Mouse (Mus musculus): Measurements from ENCODE around the gene St14. TPM values are rescaled to one million over a fixed set of nuclear protein-coding genes. Genes with fewer than 3 reads are reported as not detected.

Gene St14
- polyA plus RNA-seq, 1 experiment from 2014 or later = 0.99 TPM

DNA sequence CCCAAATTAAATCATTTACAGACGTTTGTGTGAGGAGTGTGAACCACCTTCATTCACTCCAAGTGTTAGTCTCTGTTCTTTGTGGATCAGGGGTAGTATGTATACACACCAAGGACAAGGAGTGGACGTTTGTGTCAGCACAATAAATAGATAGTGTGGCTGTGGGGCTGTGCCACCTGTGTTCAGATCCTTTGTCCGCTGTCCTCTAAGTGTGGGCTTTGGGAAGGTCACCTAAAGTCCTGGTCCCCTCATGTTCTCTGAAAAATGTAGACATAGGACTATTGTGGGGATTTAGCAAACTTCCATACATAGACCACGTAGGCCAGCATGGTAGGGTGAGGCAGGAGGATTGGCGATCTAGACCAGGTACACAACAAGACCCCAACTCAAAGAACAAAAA, 46.1 kb downstream of the St14 start:
- Histone ChIP-seq H3K9me3 (ENCODE audit: low read length) (no peaks in the 10 kb centered on the region), H3K36me3 (replicated peaks; ENCODE audit: insufficient read depth, low read length) (no peaks in the 10 kb centered on the region), H3K4me3 (ENCODE audit: low read depth, low read length) (no peak overlapping the region), H3K27ac (ENCODE audit: low read depth) (no peak overlapping the region), H3K9ac (replicated peaks) (no peak overlapping the region), H3K4me2 (ENCODE audit: low read depth, low read length) (no peak overlapping the region), H3K4me1 (ENCODE audit: insufficient read depth) (no peaks in the 10 kb centered on the region), H3K27me3 (ENCODE audit: insufficient read depth, low read length) (peaks cover 13% of the 10 kb centered on the region; the same call in 1 of the 2 replicates)
- DNase-seq (no peak), ATAC-seq (no peak)
- 60% methylated on average over 5 of the region's 5 CpGs for WGBS (ENCODE audit: insufficient replicate concordance)
- TF ChIP-seq CTCF (IDR thresholded peaks at IDR 0.05; ENCODE audit: low read depth) = no peak
- TF ChIP-seq EP300 (IDR thresholded peaks at IDR 0.05; ENCODE audit: low read depth) = no peak

DNA sequence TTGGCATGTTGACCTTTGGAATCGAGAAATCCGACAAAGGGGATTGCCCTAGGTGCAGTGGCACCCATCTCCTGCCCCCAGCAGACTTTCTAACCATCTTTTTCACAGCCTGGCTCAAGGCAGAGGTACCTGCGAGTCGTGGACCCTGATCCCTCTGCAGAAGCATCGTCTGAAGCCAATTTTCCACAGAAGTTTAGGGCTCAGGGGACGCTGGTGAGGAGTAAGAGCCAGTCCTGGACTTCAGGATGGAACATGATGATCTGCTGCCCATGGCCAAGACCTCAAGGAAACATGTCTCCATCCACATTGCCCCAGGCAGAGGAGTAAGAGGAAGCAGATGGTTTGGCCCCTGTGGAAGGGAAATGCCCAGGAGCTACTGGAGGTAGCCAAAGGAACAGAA, 48.9 kb downstream of the St14 start:
- Histone ChIP-seq H3K9ac (replicated peaks) (no peak overlapping the region), H3K4me2 (ENCODE audit: low read depth, low read length) (no peak overlapping the region), H3K9me3 (ENCODE audit: low read length) (no peaks in the 10 kb centered on the region), H3K4me3 (ENCODE audit: low read depth, low read length) (no peak overlapping the region), H3K27me3 (ENCODE audit: insufficient read depth, low read length) (peaks cover 13% of the 10 kb centered on the region; the same call in 1 of the 2 replicates), H3K27ac (ENCODE audit: low read depth) (no peak overlapping the region), H3K4me1 (ENCODE audit: insufficient read depth) (no peaks in the 10 kb centered on the region), H3K36me3 (replicated peaks; ENCODE audit: insufficient read depth, low read length) (no peaks in the 10 kb centered on the region)
- 75% methylated on average over 6 of the region's 6 CpGs for WGBS (ENCODE audit: insufficient replicate concordance)
- ATAC-seq = no peak
- no peak for DNase-seq
- TF ChIP-seq CTCF (IDR thresholded peaks at IDR 0.05; ENCODE audit: low read depth) (no peak), EP300 (IDR thresholded peaks at IDR 0.05; ENCODE audit: low read depth) (no peak)

DNA sequence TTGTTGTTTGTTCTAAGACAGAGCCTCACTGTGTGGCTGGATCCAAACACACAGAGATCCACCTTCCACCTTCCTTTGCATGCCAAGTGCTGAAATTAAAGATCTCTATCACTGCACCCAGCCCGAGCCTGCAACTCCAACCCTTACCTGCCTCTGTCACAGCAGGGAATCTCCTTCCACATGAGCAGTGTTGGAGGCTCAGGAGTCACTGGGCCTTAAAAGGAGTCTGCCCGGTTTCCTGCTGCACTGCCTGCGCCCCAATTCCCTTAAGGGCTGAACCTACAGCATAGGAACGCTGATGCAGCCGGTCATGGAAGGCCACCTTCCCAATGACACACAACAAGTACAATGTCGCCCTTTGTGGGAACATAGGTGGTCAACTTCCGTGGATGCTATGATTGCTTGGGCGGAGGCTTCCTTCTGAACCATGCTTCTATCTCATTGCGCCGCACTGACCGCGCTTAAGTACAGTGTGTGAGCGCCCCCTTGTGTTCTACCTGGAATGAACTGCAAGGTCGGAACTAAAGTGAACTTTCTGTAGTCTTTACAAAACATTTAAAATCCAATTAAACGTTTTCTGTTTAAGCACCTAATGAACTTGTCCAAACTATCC, 49.5 kb downstream of the St14 start:
- TF ChIP-seq CTCF (IDR thresholded peaks at IDR 0.05; ENCODE audit: low read depth) (peak; percentile 89), EP300 (IDR thresholded peaks at IDR 0.05; ENCODE audit: low read depth) (no peak)
- DNase-seq (peak; percentile 80), ATAC-seq (no peak)
- Histone ChIP-seq H3K9me3 (ENCODE audit: low read length) (no peaks in the 10 kb centered on the region), H3K4me3 (ENCODE audit: low read depth, low read length) (no peak overlapping the region), H3K27me3 (ENCODE audit: insufficient read depth, low read length) (peaks cover 11% of the 10 kb centered on the region; the same call in 1 of the 2 replicates), H3K4me2 (ENCODE audit: low read depth, low read length) (no peak overlapping the region), H3K36me3 (replicated peaks; ENCODE audit: insufficient read depth, low read length) (no peaks in the 10 kb centered on the region), H3K4me1 (ENCODE audit: insufficient read depth) (no peaks in the 10 kb centered on the region), H3K27ac (ENCODE audit: low read depth) (no peak overlapping the region), H3K9ac (replicated peaks) (no peak overlapping the region)
- 14% methylated on average over 15 of the region's 15 CpGs for WGBS (ENCODE audit: insufficient replicate concordance)

DNA sequence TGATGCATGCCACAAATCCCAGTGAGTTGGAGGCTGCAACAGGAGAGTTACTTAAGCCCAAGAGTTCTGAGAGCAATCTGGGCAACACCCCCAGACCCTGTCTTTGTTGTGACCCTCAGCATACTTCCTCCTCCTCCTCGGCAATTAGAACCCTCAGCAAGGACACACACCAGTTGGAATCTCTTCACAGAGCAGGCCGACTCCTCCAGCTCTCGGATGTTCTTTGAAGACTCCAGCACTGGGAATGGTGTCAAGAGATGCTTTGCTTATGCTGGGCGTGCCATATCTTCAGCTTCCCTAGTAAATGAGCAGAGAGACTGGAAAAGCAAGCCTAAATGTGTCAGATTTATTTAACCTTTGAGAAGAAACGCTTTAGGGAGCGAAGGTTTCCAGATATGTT, 50.9 kb downstream of the St14 start:
- H3K27me3 ChIP-seq (ENCODE audit: insufficient read depth, low read length) = 0 out of 2 replicates have a peak, but pooled peaks cover 6% of the 10 kb centered on the region
- WGBS (ENCODE audit: insufficient replicate concordance) = 72% methylated on average over 6 of the region's 6 CpGs
- H3K9ac ChIP-seq (replicated peaks) = no peak overlapping the region
- H3K4me1 ChIP-seq (ENCODE audit: insufficient read depth) = no peaks in the 10 kb centered on the region
- no peak overlapping the region for H3K4me3 ChIP-seq (ENCODE audit: low read depth, low read length)
- no peak for TF ChIP-seq EP300 (IDR thresholded peaks at IDR 0.05; ENCODE audit: low read depth)
- TF ChIP-seq CTCF (IDR thresholded peaks at IDR 0.05; ENCODE audit: low read depth) = no peak
- no peaks in the 10 kb centered on the region for H3K9me3 ChIP-seq (ENCODE audit: low read length)
- no peak for DNase-seq
- H3K27ac ChIP-seq (ENCODE audit: low read depth) = no peak overlapping the region
- no peak overlapping the region for H3K4me2 ChIP-seq (ENCODE audit: low read depth, low read length)
- no peak for ATAC-seq
- no peaks in the 10 kb centered on the region for H3K36me3 ChIP-seq (replicated peaks; ENCODE audit: insufficient read depth, low read length)

- DNase-seq = peak; percentile 5
- Histone ChIP-seq H3K4me2 (ENCODE audit: low read depth, low read length) (no peak overlapping the region), H3K36me3 (replicated peaks; ENCODE audit: insufficient read depth, low read length) (peaks cover 16% of the 10 kb centered on the region; the same call in 1 of the 2 replicates), H3K9ac (replicated peaks) (no peak overlapping the region), H3K4me1 (ENCODE audit: insufficient read depth) (no peaks in the 10 kb centered on the region), H3K4me3 (ENCODE audit: low read depth, low read length) (no peak overlapping the region), H3K27me3 (ENCODE audit: insufficient read depth, low read length) (no peaks in the 10 kb centered on the region), H3K9me3 (ENCODE audit: low read length) (no peaks in the 10 kb centered on the region), H3K27ac (ENCODE audit: low read depth) (no peak overlapping the region)
- WGBS (ENCODE audit: insufficient replicate concordance) = 92% methylated on average over 10 of the region's 10 CpGs
- TF ChIP-seq EP300 (IDR thresholded peaks at IDR 0.05; ENCODE audit: low read depth) = no peak
- no peak for TF ChIP-seq CTCF (IDR thresholded peaks at IDR 0.05; ENCODE audit: low read depth)
- ATAC-seq = no peak
Measured at GRCm38 (mm10) chr9:31074836-31075235, 56.8 kb downstream of the St14 start.

DNA sequence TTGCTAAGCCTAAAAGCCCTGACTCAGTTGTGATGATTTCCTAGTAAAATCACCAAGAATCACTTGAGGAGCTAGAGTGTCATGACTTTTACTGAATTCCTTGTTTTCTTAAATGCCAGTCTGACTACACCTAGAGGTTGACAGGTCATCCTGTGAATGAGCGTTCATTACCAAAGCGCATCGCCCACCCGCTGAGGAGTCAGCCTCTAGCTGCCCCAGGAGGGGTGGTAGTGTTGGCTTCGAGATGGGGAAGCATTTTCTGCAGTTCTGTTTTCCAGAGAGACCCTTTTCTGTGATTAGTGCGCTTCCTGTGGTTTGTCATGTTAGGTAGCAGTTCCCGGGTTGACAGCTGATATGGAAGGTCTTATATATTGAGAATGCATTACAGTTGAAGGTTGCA, 57.9 kb downstream of the St14 start:
- H3K27ac ChIP-seq (ENCODE audit: low read depth) = no peak overlapping the region
- TF ChIP-seq EP300 (IDR thresholded peaks at IDR 0.05; ENCODE audit: low read depth) (no peak), CTCF (IDR thresholded peaks at IDR 0.05; ENCODE audit: low read depth) (no peak)
- ATAC-seq (no peak), DNase-seq (no peak)
- no peaks in the 10 kb centered on the region for H3K4me1 ChIP-seq (ENCODE audit: insufficient read depth)
- H3K9me3 ChIP-seq (ENCODE audit: low read length) = no peaks in the 10 kb centered on the region
- H3K9ac ChIP-seq (replicated peaks) = no peak overlapping the region
- peaks cover 18% of the 10 kb centered on the region; the same call in 1 of the 2 replicates for H3K36me3 ChIP-seq (replicated peaks; ENCODE audit: insufficient read depth, low read length)
- 78% methylated on average over 7 of the region's 7 CpGs for WGBS (ENCODE audit: insufficient replicate concordance)
- no peaks in the 10 kb centered on the region for H3K27me3 ChIP-seq (ENCODE audit: insufficient read depth, low read length)
- H3K4me3 ChIP-seq (ENCODE audit: low read depth, low read length) = no peak overlapping the region
- H3K4me2 ChIP-seq (ENCODE audit: low read depth, low read length) = no peak overlapping the region

All from liver, postnatal 0 days (tissue).